Mouse (Mus musculus) testis, adult 2 months (tissue): ENCODE data around the gene Nkx2-4. TPM values are rescaled to one million over a fixed set of nuclear protein-coding genes. Genes with fewer than 3 reads are reported as not detected.

ENCODE experiments used
- H3K27ac ChIP-seq: fragments of 200-500 bp; 2 replicates; pipeline ENCODE4 v1.5.1; 2012; ENCODE audit warnings: low read depth, low read length; ENCODE audit not compliant: control insufficient read depth, insufficient read depth
- H3K27me3 ChIP-seq: fragments of 200-500 bp; 2 replicates; pipeline ENCODE4 v1.6.1; 2012; ENCODE audit warnings: mild to moderate bottlenecking, low read length, moderate library complexity; ENCODE audit not compliant: control insufficient read depth, insufficient read depth
- H3K36me3 ChIP-seq: fragments of 200-500 bp; 2 replicates; pipeline ENCODE4 v1.6.1; 2012; ENCODE audit warnings: mild to moderate bottlenecking, low read length; ENCODE audit not compliant: control insufficient read depth, insufficient read depth
- H3K4me1 ChIP-seq: fragments of 200-500 bp; 2 replicates; pipeline ENCODE4 v1.6.1; 2012; ENCODE audit warnings: low read length; ENCODE audit not compliant: control insufficient read depth, insufficient read depth
- H3K4me3 ChIP-seq: fragments of 200-500 bp; 2 replicates; pipeline ENCODE4 v1.5.1; 2012; ENCODE audit warnings: low read depth, mild to moderate bottlenecking, low read length, moderate library complexity, mixed read lengths; ENCODE audit not compliant: control insufficient read depth
- CTCF ChIP-seq: fragments of 200-500 bp; IDR thresholded peaks from 2 replicates; pipeline ENCODE4 v1.5.1; 2012; ENCODE audit warnings: low read depth, mild to moderate bottlenecking, inconsistent platforms, low read length, moderate library complexity; ENCODE audit not compliant: control insufficient read depth, insufficient read depth, insufficient replicate concordance
- POLR2A ChIP-seq: fragments of 200-500 bp; IDR thresholded peaks from 2 replicates; pipeline ENCODE4 v1.6.1; 2012; ENCODE audit warnings: low read depth, mild to moderate bottlenecking, inconsistent platforms, low read length, moderate library complexity; ENCODE audit not compliant: control insufficient read depth
- polyA plus RNA-seq: library from polyadenylated mRNA; depleted of rRNA; stranded (reverse); fragments of >200 nt; gene quantifications from 2 replicates; pipeline ENCODE4 v1.2.3, GENCODE M21; 2012; rRNA removed

The Nkx2-4 gene
- polyA plus RNA-seq, result 1.5 and 1.8 TPM in 2 replicates

DNA sequence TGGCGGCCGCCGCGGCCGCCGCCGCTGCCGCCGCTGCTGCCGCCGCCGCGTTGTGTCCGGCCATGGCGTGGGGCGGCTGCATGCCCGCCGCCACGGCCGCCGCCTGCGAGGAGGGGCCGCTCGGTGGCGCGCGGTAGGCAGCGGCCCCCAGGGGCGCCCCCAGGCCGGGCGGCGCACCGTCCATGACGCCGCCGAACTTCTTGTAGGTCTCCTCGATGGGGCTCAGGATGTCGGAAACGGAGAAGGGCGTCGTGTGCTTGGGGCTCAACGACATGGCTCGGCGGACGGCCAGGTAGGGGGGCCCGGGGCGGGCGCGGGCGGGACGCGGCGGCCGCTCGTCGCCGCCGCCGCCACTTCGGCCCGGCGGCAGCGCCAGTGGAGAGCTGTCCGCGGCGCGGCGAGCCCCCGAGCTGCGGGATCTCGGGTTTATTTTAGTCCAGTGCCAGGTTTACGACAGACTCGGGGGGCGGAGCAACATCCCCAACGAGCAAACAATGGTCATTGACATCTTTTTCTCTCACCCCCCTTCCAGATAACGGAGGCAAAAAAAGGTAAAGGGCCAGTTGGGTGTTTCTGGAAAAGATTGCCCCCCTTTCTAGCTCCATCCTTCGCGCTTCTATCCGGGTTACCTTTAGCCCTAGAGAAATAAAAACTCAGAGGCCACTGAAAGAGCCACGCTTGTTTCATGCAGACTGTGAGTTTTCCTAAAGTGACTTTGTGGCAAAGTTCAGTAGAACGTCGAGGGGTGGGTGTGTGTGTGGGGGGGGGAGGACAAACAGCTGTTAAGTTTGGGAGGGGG, at the start of gene Nkx2-4:
TSS of gene Nkx2-4 (minus strand) at position 374 of the 799 bp plus-strand sequence.
- peak within 1 kb of the TSS; percentile 79 for H3K4me3 ChIP-seq
- H3K36me3 ChIP-seq, result no peaks in the 10 kb centered on the region
- H3K27me3 ChIP-seq, result peaks cover 2% of the 10 kb centered on the region
- no peak for TF ChIP-seq POLR2A
- TF ChIP-seq CTCF, result no peak
- peaks cover 3% of the 10 kb centered on the region for H3K4me1 ChIP-seq
- no peak within 1 kb of the TSS for H3K27ac ChIP-seq

DNA sequence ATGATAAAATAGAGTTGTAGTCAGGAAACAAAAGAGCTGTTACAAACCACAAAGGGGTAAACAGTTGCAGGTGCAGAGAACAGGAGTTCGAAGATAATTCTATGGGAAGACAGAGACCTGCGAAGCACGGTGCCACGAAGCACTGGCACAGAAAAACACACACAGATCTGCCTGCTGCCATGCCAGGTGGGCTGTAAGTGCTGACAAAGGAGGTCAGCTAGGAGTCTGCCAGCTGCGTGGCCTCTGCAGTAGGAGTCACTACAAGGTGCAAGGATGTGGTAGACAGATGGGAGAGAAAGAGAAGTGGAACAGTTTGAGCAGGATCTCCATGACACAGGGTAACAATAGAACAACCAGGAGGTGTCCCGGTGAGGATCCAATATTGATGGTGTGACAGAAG, 42.1 kb upstream of the Nkx2-4 start:
- H3K36me3 ChIP-seq, result no peaks in the 10 kb centered on the region
- no peak overlapping the region for H3K4me3 ChIP-seq
- no peak overlapping the region for H3K27ac ChIP-seq
- TF ChIP-seq CTCF (no peak), POLR2A (no peak)
- H3K27me3 ChIP-seq, result no peaks in the 10 kb centered on the region
- no peaks in the 10 kb centered on the region for H3K4me1 ChIP-seq

DNA sequence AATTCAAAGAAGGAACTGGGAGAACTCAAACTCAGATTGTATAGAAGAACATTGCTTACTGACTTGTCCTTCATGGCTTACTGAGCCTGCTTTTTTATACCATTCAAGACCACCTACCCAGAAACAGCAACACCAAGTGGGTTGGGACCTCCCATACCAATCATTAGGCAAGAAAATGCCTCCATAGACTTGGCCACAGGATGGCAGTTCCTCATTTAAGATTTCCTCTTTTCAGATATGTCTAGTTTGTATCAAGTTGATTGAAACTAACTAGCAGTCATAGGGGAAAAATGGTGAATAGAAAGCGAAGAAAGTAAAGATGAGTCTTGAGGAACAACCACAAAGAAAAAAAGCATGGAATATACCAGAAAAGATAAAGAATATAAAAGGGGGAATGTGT, 34.5 kb upstream of the Nkx2-4 start:
- TF ChIP-seq CTCF (no peak), POLR2A (no peak)
- no peaks in the 10 kb centered on the region for H3K36me3 ChIP-seq

DNA sequence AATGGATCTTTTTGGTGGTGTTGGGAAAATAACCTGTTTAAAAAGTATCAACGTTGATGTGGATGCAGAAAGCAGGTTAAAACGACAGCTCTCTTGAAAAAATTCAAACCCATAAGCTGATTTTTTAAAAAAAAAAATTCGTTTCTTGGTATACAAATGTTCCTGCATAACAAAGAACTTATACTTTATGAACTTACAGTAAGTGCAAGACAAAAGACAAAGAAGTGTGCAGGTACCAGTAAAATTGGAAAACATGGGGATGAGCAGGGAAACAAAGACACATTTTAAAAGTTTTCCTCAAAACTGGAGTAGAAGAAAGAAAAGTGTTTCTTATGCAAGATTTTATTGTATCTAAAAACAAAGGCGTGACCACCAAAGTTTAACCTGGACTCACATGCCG, 1.2 kb upstream of the Nkx2-4 start:
- Histone ChIP-seq H3K36me3 (no peaks in the 10 kb centered on the region), H3K27ac (no peak overlapping the region), H3K4me3 (no peak overlapping the region), H3K4me1 (peaks cover 3% of the 10 kb centered on the region), H3K27me3 (peaks cover 2% of the 10 kb centered on the region)
- TF ChIP-seq CTCF, result no peak
- no peak for TF ChIP-seq POLR2A

More for the DNA sequence above, 34.5 kb upstream of the Nkx2-4 start:
- Histone ChIP-seq H3K4me3 (no peak overlapping the region), H3K4me1 (no peaks in the 10 kb centered on the region), H3K27ac (no peak overlapping the region), H3K27me3 (no peaks in the 10 kb centered on the region)

DNA sequence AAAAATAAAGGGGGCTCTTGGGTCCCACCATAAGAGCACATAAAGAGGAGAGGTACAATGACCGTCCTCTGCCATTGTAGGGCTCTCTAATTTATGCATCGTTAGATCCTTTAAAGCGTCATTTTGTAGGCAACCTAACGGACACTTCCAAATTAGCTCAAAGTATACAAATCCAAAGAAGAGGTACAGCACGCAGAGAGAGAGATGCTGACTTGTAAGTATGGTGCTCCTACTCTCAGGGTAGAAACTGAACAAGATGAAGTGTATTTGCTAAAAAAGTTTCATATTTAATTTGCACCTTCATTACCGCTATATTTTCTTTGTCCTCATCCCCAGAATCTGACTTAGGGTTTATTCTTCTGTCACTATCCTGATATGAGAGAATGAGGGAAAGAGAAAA, 692 bp upstream of the Nkx2-4 start:
- Histone ChIP-seq H3K36me3 (no peaks in the 10 kb centered on the region), H3K4me3 (no peak overlapping the region), H3K27ac (no peak overlapping the region), H3K4me1 (peaks cover 3% of the 10 kb centered on the region), H3K27me3 (peaks cover 2% of the 10 kb centered on the region)
- TF ChIP-seq POLR2A (no peak), CTCF (no peak)

DNA sequence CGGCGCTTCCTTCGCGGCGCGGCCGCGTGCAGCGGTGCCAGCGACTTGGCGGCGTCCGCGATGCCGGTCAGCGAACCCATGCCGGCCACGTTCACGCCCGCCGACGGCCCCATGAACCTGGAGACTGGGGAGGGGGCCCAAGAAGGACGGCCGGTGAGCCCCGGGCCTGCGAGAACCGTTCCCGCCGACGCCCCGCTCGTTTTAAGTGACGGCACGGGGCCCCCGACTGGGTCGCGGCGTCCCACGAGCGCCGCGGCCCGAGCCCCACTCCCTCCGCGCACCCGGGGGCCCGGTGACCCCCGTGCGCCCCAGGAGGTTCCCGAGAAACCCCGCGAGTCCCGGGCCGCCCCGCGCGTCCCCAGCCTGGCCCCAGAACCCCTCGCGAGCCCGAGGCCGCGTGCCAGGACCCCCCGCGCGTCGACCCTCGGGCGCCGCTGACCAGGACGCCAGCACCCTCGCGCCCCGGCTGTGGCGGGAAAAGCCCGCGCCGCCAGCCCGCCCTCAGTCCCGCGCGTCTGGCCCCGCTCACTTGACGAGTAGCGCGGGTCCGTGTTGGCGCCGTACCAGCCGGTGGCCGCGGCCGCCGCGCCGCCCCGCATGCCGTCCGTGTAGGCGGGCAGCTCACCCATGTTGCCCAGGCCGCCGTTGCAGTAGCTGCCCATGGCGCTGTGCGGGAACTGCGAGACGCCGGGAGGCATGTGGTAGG, 726 bp downstream of the Nkx2-4 start:
- TF ChIP-seq CTCF (no peak), POLR2A (no peak)
- no peak overlapping the region for H3K27ac ChIP-seq
- H3K27me3 ChIP-seq, result peaks cover 2% of the 10 kb centered on the region

More for the DNA sequence above, 726 bp downstream of the Nkx2-4 start:
- peaks cover 3% of the 10 kb centered on the region for H3K4me1 ChIP-seq
- H3K36me3 ChIP-seq, result no peaks in the 10 kb centered on the region
- peak overlapping the region; percentile 79 for H3K4me3 ChIP-seq
